Mouse (Mus musculus): ENCODE results near the gene Ctnna3.

Ctnna3 gene

DNA sequence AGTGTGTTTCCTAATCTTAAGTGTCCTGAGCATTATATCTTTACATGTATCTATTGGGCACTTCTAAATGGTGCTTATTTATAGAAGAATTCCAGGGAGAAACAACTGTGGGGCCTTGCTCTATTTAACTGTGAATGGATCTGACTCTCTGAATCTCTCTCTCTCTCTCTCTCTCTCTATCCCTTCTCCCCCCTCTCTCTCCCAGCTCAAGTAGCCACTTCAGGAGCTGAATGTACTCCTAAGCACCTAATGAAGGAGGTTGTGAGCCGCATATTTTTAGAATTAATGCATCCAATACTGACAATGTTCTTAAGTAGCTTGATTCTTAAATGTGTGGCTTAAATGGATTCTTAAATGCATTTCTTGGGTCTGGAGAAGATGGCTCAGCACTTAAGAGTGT is 521.6 kb downstream of the Ctnna3 start:
- DNase-seq, result peak; percentile 17

DNA sequence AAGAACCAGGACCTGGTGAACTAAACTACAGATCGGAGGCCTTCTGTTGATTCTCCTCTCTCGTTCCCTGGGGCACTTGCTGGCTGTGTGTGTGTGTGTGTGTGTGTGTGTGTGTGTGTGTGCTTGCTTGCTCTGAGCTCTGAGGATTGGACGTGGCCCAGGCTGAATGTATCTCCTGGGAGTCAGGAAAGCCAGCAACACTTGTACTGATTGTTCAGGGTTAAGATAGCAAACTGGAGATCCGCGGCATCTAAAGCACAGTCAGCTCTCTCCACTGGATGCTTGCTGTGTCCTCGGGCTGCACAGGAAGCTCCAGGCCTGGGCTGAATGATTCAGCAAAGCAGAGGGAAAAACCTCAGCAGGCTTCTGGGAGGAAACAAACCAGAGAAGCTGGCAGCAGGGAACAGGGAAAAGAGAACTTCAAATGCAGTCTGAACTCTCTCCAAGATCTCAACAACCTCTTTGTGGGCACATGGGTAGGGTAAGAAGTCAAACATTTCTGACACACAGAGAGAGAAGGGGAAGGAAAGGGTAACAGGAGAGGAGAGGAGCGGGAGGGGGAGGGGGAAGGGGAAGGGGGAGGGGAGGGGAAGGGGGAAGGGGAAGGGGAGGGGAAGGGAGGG is 524.5 kb downstream of the Ctnna3 start:
- DNase-seq, result peak; percentile 35

DNA sequence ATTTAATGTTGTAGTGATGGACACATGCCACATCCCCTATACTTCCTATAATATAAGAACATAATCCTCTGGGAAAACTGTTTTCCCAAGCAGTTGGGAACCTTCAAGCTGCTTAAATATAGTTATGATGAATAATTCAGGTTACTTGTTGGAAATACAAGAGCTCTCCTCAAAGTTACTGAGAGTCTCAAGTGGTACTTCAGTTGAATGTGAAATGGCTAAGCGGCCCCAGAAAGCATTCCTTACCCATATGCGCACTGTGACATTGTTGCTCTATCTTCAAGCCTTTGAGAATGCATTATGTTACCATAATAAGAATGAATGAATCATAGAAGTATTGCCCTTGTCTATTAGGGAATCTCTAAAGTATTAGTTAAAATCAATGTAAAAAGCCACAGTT is 542.4 kb downstream of the Ctnna3 start:
- peak; percentile 73 for DNase-seq

DNA sequence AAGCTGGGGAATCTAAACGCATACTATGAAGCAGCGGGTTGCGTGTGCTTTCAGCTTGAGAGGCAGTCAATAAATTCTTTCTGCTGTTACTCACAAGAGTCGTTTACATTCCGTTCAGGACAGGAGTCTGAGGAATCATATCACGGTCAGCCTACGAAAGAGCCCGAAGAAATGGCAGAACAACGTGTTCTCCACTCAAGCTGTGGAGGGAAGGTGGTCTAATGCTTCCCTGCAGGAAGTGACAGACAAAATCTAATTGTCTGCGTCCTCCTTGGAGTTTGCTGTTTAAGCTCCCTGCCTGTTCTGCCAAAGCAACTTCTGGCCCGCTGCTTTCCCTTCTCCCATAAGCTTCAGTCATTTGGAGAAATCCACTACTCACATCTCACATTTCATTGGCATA is 548.2 kb downstream of the Ctnna3 start:
- no peak for DNase-seq

DNA sequence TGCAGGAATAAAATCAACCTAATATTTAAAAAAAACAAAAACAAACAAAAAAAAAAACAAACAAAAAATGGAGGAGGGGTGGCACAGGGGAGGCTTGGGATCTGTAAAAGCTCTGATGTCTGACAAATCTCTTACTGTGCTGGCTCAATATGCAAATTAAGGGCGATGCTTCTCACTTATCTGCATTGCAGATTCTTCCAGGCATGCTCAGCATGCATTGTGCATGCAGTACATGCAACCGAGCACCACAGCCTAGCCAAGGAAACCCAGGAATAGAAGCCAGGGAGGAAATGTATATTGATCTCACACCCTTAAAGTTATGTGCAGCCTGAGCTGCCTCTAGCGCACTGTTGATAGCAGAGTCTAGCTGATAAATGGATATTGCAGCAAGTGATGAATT is 548.6 kb downstream of the Ctnna3 start:
- DNase-seq, result no peak

DNA sequence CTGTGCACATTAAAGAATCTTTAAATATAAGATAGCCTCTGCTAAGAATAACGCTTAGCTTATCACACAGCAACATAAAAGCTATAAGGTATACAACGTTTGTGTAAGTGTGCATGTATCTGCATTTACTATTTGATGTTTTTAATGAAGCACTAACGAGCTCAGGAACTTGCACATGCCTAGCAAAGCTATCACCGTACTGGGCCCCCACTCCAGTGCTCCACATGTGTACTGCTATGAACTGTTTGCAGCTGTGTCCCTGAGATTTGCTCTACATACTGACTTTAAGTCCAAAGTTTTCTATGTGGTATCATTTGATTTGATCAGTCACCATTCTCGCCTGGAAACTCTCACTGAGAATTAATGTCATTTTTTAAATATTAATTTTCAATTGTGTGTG is 549.1 kb downstream of the Ctnna3 start:
- no peak for DNase-seq

DNA sequence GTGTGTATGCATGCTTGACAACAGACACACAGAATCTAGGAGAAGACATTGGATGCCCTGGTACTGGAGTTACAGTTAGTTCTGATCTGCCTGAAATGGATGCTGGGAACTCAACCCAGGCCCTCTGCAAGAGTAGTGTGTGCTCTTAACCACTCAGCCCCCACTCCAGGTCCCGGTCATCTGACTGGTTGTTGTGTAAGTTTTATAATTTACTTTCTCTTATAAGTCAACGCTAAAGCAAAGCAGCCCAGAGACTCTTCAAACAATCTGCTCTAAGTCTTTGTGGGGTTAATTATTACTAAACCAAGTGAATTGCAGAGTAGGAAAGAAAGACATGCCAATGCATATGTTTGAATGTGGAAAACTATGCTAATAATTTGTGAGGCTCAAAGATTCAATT is 549.5 kb downstream of the Ctnna3 start:
- DNase-seq, result peak; percentile 55

DNA sequence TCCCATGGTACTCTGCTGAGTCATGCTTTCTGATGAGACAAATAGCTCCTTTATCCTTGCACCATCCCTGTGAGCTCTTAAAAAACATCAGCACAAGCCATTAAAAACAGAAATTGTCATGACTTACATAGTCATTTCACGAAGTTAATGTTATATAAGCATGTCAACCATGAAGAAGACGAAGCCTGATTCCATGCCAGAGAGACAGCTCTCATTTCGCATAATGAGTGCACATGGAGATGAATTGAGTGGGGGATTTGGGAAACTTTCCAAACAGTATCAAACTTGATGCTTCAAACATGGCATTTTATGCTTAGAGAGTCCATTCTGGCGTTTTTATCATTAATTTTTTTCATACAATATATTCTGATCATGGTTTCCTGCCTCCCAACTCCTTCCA is 555.7 kb downstream of the Ctnna3 start:
- DNase-seq, result no peak

DNA sequence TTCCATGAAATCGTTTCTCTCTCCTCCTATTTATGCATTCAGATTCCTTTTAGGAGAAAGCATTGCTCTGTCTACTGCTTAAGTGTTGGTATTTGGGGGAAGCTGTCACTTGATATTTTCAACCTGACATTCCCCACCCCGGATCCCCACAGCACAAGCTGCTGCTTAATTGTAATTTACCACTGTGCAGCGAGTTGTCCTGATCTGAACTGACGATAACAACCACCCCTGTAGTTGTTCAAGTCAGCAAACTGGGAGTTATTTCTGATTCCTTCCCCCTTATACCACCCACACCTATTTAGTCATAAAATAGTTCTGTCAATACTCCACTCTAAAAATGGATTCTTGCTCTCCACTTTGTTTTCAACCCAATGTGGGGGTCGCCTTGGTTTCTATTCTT is 564.4 kb downstream of the Ctnna3 start:
- no peak for DNase-seq

DNA sequence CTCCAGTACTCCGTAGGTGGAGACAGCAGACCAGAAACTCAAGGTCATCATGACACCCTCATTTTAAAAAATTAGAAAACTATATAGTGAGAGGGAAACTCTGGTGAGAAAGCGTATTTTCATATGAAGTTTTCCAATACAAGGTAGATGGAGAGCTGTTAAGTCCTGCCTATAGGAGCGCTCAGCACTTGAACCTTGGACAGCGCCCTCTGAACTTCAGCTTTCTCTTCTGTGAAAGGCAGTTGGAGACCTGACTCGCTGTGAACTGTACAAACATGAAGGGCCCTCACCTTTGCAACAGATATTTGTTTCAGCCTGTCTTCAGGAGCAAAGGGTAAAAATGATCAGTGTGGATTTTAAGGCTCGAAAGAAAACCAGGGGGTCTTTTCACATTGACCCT is 571.6 kb downstream of the Ctnna3 start:
- no peak for DNase-seq

DNA sequence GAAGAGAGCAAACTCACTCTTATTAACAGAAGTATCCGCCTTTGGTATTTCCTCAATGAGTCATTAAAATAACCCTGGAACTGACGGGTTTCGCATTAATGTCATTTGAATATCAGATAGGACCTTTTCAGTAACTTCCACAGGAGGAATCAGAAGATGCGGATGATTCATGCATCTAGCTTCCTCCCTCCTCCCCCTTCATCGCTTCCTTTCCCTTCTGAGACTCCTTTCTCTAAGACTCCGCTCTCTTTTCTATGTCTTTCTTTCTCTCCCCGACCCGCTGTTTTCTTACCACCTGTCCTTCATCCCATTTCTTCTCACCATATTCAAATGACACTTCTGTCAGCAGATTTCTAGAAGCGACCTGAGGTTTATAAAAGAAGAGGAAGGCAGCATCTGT is 572.1 kb downstream of the Ctnna3 start:
- no peak for DNase-seq

DNA sequence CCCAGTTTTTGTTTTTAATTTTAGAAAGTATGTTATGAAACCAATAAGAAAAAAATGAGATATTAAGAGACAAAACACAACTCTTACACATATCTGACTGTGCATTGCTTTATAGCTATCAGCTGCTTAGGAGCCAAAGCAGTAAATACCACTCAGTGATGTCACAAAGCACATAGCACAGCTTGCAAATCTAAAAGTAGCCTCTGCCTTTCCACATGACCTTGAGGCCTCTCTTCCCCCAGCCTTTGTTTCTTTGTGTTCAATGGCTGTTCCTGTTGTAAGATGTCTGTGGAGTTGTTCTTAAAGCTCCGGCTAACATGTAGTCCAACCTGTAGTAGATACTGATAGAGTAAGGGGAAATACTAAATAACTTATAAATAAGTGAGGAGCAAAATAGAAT is 590.4 kb downstream of the Ctnna3 start:
- no peak for DNase-seq

DNA sequence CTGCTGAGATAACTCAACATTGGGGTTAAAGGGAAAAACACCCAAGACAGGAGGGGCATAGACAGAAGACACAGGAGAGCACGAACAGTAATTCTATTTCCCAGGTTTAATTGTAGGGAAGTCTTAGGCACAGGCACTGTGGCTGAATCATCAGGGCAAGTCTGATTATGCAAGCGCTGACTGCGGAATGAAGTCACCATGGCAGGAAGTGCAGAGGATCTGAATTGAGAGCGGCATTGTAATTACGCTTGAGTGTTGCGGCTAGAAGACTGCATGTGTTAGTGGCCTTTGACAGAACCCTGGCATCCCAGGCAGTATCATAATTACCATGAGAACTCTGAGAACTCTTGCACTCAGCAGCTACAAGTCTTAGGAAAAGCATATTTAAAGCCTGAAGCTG is 593.4 kb downstream of the Ctnna3 start:
- DNase-seq, result peak; percentile 25

DNA sequence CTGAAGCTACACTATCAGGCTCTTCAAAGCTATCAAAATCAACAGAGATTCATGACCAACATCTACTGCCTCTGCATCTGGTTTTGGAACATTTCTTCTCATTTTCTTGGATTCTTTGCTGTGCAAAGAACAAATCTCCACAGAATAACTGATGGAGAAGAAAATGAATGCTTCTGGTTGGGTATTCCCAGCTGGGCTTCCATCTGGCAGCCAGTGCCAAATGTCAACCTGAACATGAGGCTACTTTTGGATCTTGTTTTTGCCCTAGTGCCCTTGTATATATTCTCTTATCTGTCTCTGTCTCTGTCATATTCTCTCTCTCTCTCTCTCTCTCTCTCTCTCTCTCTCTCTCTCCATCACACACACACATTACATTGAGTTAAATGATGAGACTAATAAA is 601.0 kb downstream of the Ctnna3 start:
- no peak for DNase-seq

DNA sequence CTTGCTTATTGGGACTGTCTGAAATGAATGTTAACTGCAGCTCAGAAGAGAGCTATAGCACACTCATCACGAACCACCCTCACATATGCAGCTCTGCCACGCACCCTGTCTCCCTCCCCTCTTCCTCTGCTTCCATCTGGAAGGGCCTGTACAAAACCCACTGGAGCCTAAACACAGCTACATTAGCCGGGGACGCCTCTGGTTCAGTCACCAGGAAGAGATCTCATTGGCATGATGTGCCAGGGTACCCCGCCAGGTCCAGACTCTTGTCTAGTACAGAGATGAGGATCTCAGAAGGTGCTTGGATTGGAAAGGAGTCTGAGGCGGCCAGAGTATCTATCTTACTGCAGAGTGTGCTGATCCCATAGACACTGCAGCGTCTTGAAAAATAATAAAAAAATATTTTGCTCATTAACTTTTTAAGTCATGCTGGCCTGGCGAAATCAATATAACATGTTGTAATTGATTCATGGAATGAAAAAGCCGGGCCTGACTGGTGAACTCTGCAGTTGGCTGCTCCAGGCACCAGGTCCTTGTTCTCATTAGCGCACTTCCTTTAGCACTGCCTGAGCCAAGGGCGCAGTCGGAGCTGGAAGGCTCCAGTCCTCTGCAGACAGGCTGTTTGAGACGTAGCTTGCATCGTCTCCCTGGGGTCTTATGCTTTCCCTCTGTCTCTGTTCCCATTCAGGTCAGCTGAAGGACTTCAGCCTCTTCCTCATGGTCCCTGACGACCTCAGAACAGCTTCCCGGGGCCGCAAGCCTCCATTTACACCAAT is 610.0 kb downstream of the Ctnna3 start:
- peak; percentile 9 for DNase-seq

DNA sequence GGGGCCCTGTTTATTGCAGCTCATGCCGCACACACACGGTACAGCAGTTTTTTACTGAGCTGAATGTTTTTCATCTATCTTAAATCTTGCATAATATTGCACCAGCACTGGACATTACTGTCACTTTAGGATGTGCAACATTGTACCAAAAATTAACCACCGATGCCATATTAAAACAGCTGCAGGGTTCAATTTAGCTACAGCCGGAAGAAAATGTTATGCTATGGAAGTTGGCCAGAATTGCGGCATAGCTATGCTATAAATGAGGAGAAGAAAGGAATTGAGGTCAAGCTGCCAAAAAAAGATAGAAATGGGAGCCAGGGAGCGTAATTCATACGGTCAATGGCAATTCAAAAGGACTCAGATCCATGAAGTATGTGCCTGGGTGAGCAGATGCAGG is 611.3 kb downstream of the Ctnna3 start:
- no peak for DNase-seq

DNA sequence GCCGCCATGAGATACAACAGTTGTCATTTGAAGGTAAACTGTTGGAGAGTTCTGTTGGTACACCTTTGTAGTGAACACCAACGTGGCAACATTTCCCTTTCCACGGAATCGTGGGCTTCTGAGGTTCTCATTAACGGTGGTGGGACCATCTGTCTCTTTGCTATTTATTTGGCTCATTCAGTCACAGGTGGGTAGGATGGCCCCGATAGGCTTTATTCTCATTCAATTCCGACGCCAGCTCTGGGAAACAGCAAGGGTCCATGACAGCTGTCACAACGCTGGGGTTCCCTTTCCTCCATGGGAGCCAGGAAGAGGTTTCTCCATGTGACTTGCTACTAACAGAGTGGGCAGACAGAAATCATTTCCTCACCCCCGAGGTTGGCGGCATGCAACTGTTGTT is 612.0 kb downstream of the Ctnna3 start:
- no peak for DNase-seq

DNA sequence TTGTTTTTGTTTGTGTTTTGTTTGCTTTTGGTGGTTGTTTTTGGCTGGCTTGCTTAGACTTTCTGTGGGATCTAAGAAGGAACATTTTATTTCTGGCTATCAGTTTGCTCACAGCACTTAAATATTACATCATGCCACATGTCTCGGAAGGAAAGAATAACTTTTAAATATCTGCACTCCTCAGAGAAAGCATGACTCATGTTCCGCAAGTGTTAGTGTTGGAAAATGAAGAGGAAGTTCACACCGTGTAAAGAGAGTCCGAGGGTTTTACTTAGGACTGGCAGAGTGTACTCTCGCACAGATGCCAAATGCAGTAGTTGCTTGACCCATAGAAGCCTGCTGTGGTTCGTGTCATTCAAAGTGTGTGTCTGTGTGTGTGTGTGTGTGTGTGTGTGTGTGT is 619.3 kb downstream of the Ctnna3 start:
- DNase-seq, result peak; percentile 38

DNA sequence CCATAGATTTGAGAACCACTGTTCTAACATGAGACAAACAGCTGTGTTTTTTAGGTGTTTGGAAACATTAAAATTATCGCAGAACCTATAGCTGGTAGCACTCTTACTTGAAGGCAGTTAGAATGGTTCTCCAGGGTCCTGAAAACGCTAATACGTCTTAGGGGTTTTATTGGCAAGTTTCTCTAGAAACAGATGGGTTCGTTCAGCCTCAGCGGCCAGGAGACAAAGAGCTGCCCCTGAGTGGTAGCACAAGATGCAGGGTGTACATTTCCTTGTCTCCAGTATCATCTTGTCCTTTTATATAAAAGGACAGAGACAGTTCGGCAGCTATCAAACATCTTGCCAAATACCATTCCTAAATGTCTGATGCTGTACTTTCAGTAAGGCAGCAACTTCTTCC is 620.0 kb downstream of the Ctnna3 start:
- no peak for DNase-seq

DNA sequence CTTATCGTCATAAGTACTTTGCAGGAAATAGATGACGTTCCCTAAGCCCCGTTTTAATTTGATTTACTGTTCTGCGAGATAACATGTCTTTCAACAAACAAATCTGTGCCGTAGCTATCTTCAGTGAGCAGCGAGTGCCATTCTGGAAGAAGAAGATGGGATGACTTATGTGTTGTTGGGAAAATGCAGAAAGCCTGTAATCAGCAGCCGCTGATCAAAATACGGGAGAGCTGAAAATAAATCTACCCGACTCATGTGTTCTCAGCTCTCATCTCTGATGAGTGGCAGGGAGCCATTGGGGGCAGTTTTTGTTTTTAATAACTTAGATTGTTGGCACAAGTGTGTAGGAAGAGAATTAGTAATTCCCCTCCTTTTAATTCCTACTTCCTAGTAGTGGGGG is 633.8 kb downstream of the Ctnna3 start:
- no peak for DNase-seq

DNA sequence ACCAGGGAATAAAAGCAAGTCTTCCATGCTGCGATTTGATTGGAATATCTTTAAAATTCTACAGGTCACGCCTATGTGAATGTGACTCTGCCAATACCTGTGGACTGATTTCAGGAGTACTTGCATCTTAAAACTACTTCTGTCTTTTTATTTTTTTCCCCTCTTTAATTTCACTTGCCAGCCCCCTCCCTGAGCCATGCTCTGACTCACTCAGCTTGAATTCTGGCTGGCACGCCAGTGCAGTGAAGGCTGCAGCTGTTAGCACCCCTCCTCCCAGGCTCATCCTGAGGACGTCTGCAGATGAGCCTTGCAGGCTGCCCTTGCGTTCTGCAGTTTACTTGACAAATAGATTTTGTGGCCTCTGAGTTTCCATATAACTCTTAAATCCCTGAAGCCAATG is 646.0 kb downstream of the Ctnna3 start:
- peak; percentile 13 for DNase-seq

DNA sequence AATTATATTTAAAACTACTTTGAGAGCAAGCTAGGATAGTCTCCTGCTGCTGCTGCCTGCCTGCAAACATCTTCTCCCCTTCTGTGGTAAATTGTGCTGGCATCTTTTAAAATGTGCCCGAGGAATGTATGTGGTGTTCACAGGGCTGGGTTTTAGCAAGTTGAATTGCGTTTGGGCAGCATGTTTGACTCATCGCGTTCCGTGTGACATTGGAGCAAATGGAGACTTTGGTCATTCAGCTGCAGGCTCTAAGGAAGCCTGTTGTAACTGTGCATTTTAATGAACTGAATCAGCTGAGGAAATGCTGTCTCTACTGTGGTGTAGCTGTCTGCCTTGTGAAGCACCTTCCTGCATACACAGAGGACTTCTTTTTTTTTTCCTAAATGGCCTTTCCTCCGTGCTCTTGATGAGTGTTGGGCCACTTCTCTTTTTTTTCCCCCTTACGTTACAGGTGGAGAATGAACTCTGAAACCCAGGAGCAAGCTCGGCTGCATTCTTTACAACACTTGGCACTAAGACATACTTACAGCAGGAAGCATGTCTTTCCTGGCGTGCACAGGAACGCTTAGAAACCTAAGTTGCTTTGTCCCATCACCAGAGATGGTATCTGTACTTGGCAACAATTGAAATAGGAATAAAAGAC is 646.6 kb downstream of the Ctnna3 start:
- no peak for DNase-seq

DNA sequence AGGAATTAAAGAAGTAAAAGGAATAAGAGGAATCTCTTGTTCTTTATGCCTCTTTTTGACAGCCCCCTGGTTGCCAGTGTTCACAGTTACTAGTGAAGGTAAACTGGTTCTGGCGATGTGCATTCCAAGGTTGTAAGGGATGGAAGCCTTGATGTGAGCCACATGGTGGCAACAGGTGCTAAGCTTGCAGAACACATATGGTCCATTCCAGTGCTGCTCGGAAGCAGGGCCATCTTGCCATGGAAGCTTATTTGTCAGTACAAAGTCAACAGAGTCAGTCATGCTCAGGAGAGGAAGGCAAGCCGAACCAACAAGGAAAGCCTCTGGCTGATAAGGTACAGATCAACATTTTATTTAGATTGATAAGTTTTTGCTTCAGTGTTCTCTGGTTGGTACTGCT is 652.4 kb downstream of the Ctnna3 start:
- no peak for DNase-seq

DNA sequence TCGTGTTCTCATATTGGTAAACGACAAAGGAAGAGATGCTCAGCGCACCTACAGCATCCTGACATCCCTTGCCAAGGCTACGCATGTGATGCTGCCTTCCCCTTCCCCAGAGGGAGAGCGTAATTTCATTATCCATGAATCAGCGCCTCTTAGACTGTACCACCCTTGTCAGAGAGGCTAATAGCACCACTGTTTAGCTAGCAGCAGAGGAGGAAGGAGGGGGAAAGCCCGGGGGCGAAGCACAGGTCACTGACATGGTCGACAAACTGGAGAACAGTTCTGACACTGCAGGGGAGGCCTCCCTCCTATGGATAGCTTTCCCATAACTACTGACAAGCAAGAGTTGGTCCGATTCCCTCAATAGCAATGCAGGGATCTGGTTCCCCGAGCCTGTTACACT is 653.9 kb downstream of the Ctnna3 start:
- DNase-seq, result no peak
